Mouse (Mus musculus) adrenal gland, adult 2 months (tissue): ENCODE measurements around the gene Osbpl11. TPM values are rescaled to one million over a fixed set of nuclear protein-coding genes. Genes with fewer than 3 reads are reported as not detected.
A peak's percentile ranks its signal among the peaks of the same experiment; 100 is the strongest.

ENCODE experiments used
- DNase-seq: peaks from one replicate; pipeline ENCODE4 v3.0.0; 2021
- polyA plus RNA-seq: library from polyadenylated mRNA; depleted of rRNA; stranded (reverse); fragments of >200 nt; gene quantifications from 2 replicates; pipeline ENCODE4 v1.2.3, GENCODE M21; 2012
- total RNA-seq, 2 experiments: library from RNA; stranded (reverse); gene quantifications; 2 replicates each; pipeline ENCODE4 v1.2.3; 2021

Gene Osbpl11
- total and polyA plus RNA-seq, 3 experiments, result 14.0 to 43.7 (median 37.9) TPM

- peak; percentile 72 for DNase-seq
Measured at GRCm38 (mm10) chr16:33242046-33242445, 57.2 kb downstream of the Osbpl11 start.

GRCm38 (mm10) chr16:33244136-33244691 lies 59.3 kb downstream of the Osbpl11 start:
- DNase-seq, result peak; percentile 18

- DNase-seq, result no peak
Measured at GRCm38 (mm10) chr16:33244933-33245470, 60.1 kb downstream of the Osbpl11 start.

GRCm38 (mm10) chr16:33246526-33246925 lies 61.7 kb downstream of the Osbpl11 start:
- no peak for DNase-seq

GRCm38 (mm10) chr16:33247006-33247405 lies 62.1 kb downstream of the Osbpl11 start:
- no peak for DNase-seq

- DNase-seq, result no peak
Measured at GRCm38 (mm10) chr16:33250651-33251120, 65.8 kb downstream of the Osbpl11 start.

GRCm38 (mm10) chr16:33251194-33252051 lies 66.6 kb downstream of the Osbpl11 start, which contains the start of gene Snx4:
Gene Snx4, plus strand, starts transcription at chr16:33251442.
- peak; percentile 94 for DNase-seq

- DNase-seq, result no peak
Measured at GRCm38 (mm10) chr16:33255601-33256000, 70.7 kb downstream of the Osbpl11 start.

- DNase-seq, result no peak
Measured at GRCm38 (mm10) chr16:33258530-33258929, 73.7 kb downstream of the Osbpl11 start.

GRCm38 (mm10) chr16:33259824-33260223 lies 75.0 kb downstream of the Osbpl11 start:
- no peak for DNase-seq

GRCm38 (mm10) chr16:33260825-33261224 lies 76.0 kb downstream of the Osbpl11 start:
- DNase-seq, result no peak

- DNase-seq, result no peak
Measured at GRCm38 (mm10) chr16:33261584-33262061, 76.8 kb downstream of the Osbpl11 start.

GRCm38 (mm10) chr16:33262096-33262495 lies 77.2 kb downstream of the Osbpl11 start:
- no peak for DNase-seq

GRCm38 (mm10) chr16:33267616-33268253 lies 82.9 kb downstream of the Osbpl11 start:
- no peak for DNase-seq

- DNase-seq, result no peak
Measured at GRCm38 (mm10) chr16:33271824-33272223, 87.0 kb downstream of the Osbpl11 start.

- DNase-seq, result no peak
Measured at GRCm38 (mm10) chr16:33283079-33283478, 98.2 kb downstream of the Osbpl11 start.

GRCm38 (mm10) chr16:33288536-33288935 lies 103.7 kb downstream of the Osbpl11 start:
- no peak for DNase-seq

- DNase-seq, result no peak
Measured at GRCm38 (mm10) chr16:33289981-33290380, 105.1 kb downstream of the Osbpl11 start.

- DNase-seq, result no peak
Measured at GRCm38 (mm10) chr16:33292241-33292640, 107.4 kb downstream of the Osbpl11 start.
